Mouse (Mus musculus) embryo, embryonic 10.5 days (tissue): ENCODE measurements around the gene Tnik.
A peak's percentile ranks its signal among the peaks of the same experiment; 100 is the strongest.

Experiments
- DNase-seq: peaks from one replicate; pipeline ENCODE4 v3.0.0-alpha.2; 2015; ENCODE audit warnings: low spot score

The Tnik gene

GRCm38 (mm10) chr3:28408859-28409459, 145.9 kb downstream of the Tnik start:
- peak; percentile 74 for DNase-seq

- peak; percentile 30 for DNase-seq
Measured at GRCm38 (mm10) chr3:28410269-28410668, 147.3 kb downstream of the Tnik start.

- DNase-seq: peak; percentile 63
Measured at GRCm38 (mm10) chr3:28415986-28416385, 153.0 kb downstream of the Tnik start.

GRCm38 (mm10) chr3:28417091-28417715, 154.2 kb downstream of the Tnik start:
- no peak for DNase-seq

- no peak for DNase-seq
Measured at GRCm38 (mm10) chr3:28420194-28420593, 157.2 kb downstream of the Tnik start.

GRCm38 (mm10) chr3:28420698-28421097, 157.7 kb downstream of the Tnik start:
- no peak for DNase-seq

- DNase-seq: no peak
Measured at GRCm38 (mm10) chr3:28421798-28422197, 158.8 kb downstream of the Tnik start.

- no peak for DNase-seq
Measured at GRCm38 (mm10) chr3:28422221-28422620, 159.2 kb downstream of the Tnik start.

- no peak for DNase-seq
Measured at GRCm38 (mm10) chr3:28425911-28426310, 162.9 kb downstream of the Tnik start.

GRCm38 (mm10) chr3:28431459-28431858, 168.4 kb downstream of the Tnik start:
- no peak for DNase-seq

- no peak for DNase-seq
Measured at GRCm38 (mm10) chr3:28432321-28432720, 169.3 kb downstream of the Tnik start.

GRCm38 (mm10) chr3:28435478-28435877, 172.5 kb downstream of the Tnik start:
- no peak for DNase-seq

GRCm38 (mm10) chr3:28437429-28437828, 174.4 kb downstream of the Tnik start:
- no peak for DNase-seq

- DNase-seq: no peak
Measured at GRCm38 (mm10) chr3:28441545-28441944, 178.5 kb downstream of the Tnik start.

GRCm38 (mm10) chr3:28442116-28442515, 179.1 kb downstream of the Tnik start:
- DNase-seq: no peak

- DNase-seq: no peak
Measured at GRCm38 (mm10) chr3:28447950-28448349, 184.9 kb downstream of the Tnik start.

GRCm38 (mm10) chr3:28453458-28453857, 190.4 kb downstream of the Tnik start:
- DNase-seq: no peak

GRCm38 (mm10) chr3:28456842-28457241, 193.8 kb downstream of the Tnik start:
- no peak for DNase-seq

- no peak for DNase-seq
Measured at GRCm38 (mm10) chr3:28457517-28457916, 194.5 kb downstream of the Tnik start.

- no peak for DNase-seq
Measured at GRCm38 (mm10) chr3:28466688-28467087, 203.7 kb downstream of the Tnik start.

- no peak for DNase-seq
Measured at GRCm38 (mm10) chr3:28467148-28467754, 204.2 kb downstream of the Tnik start.

GRCm38 (mm10) chr3:28467871-28468285, 204.9 kb downstream of the Tnik start:
- no peak for DNase-seq

- no peak for DNase-seq
Measured at GRCm38 (mm10) chr3:28473439-28473838, 210.4 kb downstream of the Tnik start.

GRCm38 (mm10) chr3:28477373-28477772, 214.4 kb downstream of the Tnik start:
- no peak for DNase-seq
